In the genomic region with DNA sequence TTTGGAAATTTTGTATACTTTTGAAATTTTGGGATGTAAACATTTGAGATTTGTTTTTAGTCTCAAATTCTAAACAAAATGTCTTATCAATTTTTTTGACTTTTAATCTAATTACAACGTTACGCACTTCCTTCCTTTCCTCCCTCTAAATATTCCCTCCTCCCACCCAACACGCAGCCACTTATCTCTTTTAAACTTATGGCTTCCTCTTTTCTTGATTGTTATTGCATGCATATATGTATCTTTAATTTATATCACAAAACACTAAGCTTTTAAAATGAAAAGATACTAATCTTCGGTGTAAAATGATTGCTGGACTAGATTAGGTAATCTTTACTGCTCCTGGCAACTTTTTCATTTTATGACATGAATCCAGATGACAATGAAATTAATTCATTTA, we compare ENCODE assay signal across 20 mouse cellular contexts.
DNase-seq lines count a peak whose midpoint lies in the region; ATAC-seq and TF ChIP-seq lines count a peak whose summit lies in the region.
"Had no signal": no experiment of that assay in that cellular context is flagged by ENCODE, and none has a peak within 500 bp of the region (broad histone marks: within the 10 kb centered on the region; RNA-seq: fewer than 3 reads in every experiment).

No protein-coding gene starts in this region.

- no peaks in the 10 kb centered on the region; the same call in 1 of the 2 replicates for H3K79me2 ChIP-seq in MEL (ENCODE audit: control insufficient read depth, insufficient read depth, low read length, poor library complexity)

- TF ChIP-seq CTCF in G1E (IDR thresholded peaks at IDR 0.05; ENCODE audit: low read depth, low read length) (no peak), MEL (IDR thresholded peaks at IDR 0.05 in 2 of 3, conservative IDR thresholded peaks at IDR 0.05 in 1 of 3; ENCODE audit: control insufficient read depth in 1 of 3, insufficient read depth in 1 of 3, low read depth in 2 of 3, low read length in 3 of 3, poor library complexity in 1 of 3, severe bottlenecking in 1 of 3) (no peak)

- H3K4me1 ChIP-seq in G1E (ENCODE audit: insufficient read depth, low read depth, low read length) (no peaks in the 10 kb centered on the region), MEL (ENCODE audit: control insufficient read depth in 1 of 2, insufficient read depth in 2 of 2, low read length in 2 of 2) (peaks cover 0 to 2% of the 10 kb centered on the region in 2 experiments; a peak in 1 of 4 replicates)

- no peak for DNase-seq in G1E (ENCODE audit: low spot score)
- DNase-seq in MEL (ENCODE audit: low read depth, low spot score) = peak; percentile 25
- DNase-seq in retina, embryonic 14.5 days (ENCODE audit: low spot score) = no peak
- no peak for DNase-seq in gastrocnemius, adult 18-20 months (ENCODE audit: low spot score)
- DNase-seq: adrenal gland, adult 2 months; adrenal gland, adult 8-10 months; adrenal gland, postnatal 10 days; adrenal gland, postnatal 14 days; adrenal gland, postnatal 25 days; adrenal gland, postnatal 36 days; B cell, adult 2 months; cerebellum, adult 11 months; cerebellum, adult 11-12 months; cerebellum, adult 18-20 months; cerebellum, adult 2 months; cerebellum, adult 8-10 months had no signal

- peak; percentile 56 to 64 for TF ChIP-seq EP300 in MEL (IDR thresholded peaks at IDR 0.05; ENCODE audit: low read depth in 1 of 2, low read length in 2 of 2)

- TF ChIP-seq RAD21 in MEL (IDR thresholded peaks at IDR 0.05; ENCODE audit: low read depth, low read length) = no peak

- no peak overlapping the region for H3K9ac ChIP-seq in MEL (ENCODE audit: control insufficient read depth, low read depth, low read length, poor library complexity, severe bottlenecking)

- no peak overlapping the region for H3K27ac ChIP-seq in MEL (ENCODE audit: control insufficient read depth, low read depth, low read length)

- no peak for TF ChIP-seq POLR2A in MEL (IDR thresholded peaks at IDR 0.05; ENCODE audit: control insufficient read depth in 1 of 2, insufficient read depth in 1 of 2, low read depth in 1 of 2, low read length in 2 of 2, poor library complexity in 1 of 2)

- H3K36me3 ChIP-seq in G1E (replicated peaks) = no peaks in the 10 kb centered on the region
- H3K36me3 ChIP-seq in MEL (ENCODE audit: control insufficient read depth in 1 of 2, insufficient read depth in 2 of 2, low read length in 2 of 2) = peaks cover 0 to 2% of the 10 kb centered on the region in 2 experiments; a peak in 2 of 4 replicates

- ATAC-seq in G1E (ENCODE audit: extremely low read depth, insufficient number of reproducible peaks, low FRiP score, poor library complexity, severe bottlenecking) = peak; percentile 34; the same call in 1 of the 2 replicates
- ATAC-seq: activated CD4-positive, CD25-positive, alpha-beta regulatory T cell, adult 4 months; CD4-positive, CD25-positive, alpha-beta regulatory T cell, adult 4 months; Patski had no signal

- H3K27me3 ChIP-seq in G1E (ENCODE audit: insufficient read depth, low read length) (no peaks in the 10 kb centered on the region), MEL (ENCODE audit: control insufficient read depth in 1 of 2, insufficient read depth in 2 of 2, low read length in 2 of 2) (no peaks in the 10 kb centered on the region)
- H3K27me3 ChIP-seq: CH12.LX, Patski had no signal

- H3K4me3 ChIP-seq in G1E (ENCODE audit: low read depth, low read length) (no peak overlapping the region), MEL (ENCODE audit: control insufficient read depth in 1 of 2, insufficient read depth in 1 of 2, low read depth in 2 of 2, low read length in 2 of 2) (no peak overlapping the region)

- no peaks in the 10 kb centered on the region for H3K9me3 ChIP-seq in G1E (replicated peaks)
- H3K9me3 ChIP-seq in MEL (replicated peaks; ENCODE audit: insufficient read depth, low read length) = no peaks in the 10 kb centered on the region

TF ChIP-seq in MEL, 35 proteins besides CTCF, POLR2A, EP300 and RAD21:
- no peak for TF ChIP-seq SMC3 (IDR thresholded peaks at IDR 0.05; ENCODE audit: low read depth, low read length)
- no peak for TF ChIP-seq RCOR1 (IDR thresholded peaks at IDR 0.05; ENCODE audit: low read depth, low read length)
- no peak for TF ChIP-seq CHD1 (IDR thresholded peaks at IDR 0.05; ENCODE audit: low read depth, low read length)
- peak; percentile 58 for TF ChIP-seq GATA1 (IDR thresholded peaks at IDR 0.05; ENCODE audit: low read depth, low read length)
- no peak for TF ChIP-seq TAL1 (IDR thresholded peaks at IDR 0.05; ENCODE audit: low read length)
- TF ChIP-seq ETS1 (IDR thresholded peaks at IDR 0.05; ENCODE audit: low read depth, low read length) = 0 out of 2 replicates have a peak, but pooled peaks have one; percentile 35
TF ChIP-seq in MEL: peak in this region for 2.
